Mouse (Mus musculus) MEL (cell line): ENCODE measurements around the gene Maml3. TPM values are rescaled to one million over a fixed set of nuclear protein-coding genes. Genes with fewer than 3 reads are reported as not detected.

Source experiments
- DNase-seq: peaks from one replicate; pipeline ENCODE4 v3.0.0; 2011; ENCODE audit warnings: low read depth, low spot score
- H3K27ac ChIP-seq: 2 replicates; pipeline ENCODE4 v1.5.1; 2012; ENCODE audit warnings: low read depth, mild to moderate bottlenecking, control low read depth, low read length, moderate library complexity; ENCODE audit not compliant: control insufficient read depth
- H3K27me3 ChIP-seq, 2 experiments: fragments of 150-350 bp in 1 of 2; sonication (generic) in 1 of 2; 2 replicates each; pipeline ENCODE4 v1.6.1; 2012; ENCODE audit warnings: low read length in 2 of 2, mild to moderate bottlenecking in 2 of 2, improper control_type of control experiment in 1 of 2, moderate library complexity in 1 of 2; ENCODE audit not compliant: insufficient read depth in 2 of 2, control insufficient read depth in 1 of 2
- H3K36me3 ChIP-seq, 2 experiments: 2 replicates each; pipeline ENCODE4 v1.6.1; 2012 to 2014; ENCODE audit warnings: low read length in 2 of 2, improper control_type of control experiment in 1 of 2, inconsistent platforms in 1 of 2, mild to moderate bottlenecking in 1 of 2; ENCODE audit not compliant: insufficient read depth in 2 of 2, control insufficient read depth in 1 of 2
- H3K4me1 ChIP-seq, 2 experiments: fragments of 150-350 bp in 1 of 2; sonication (generic) in 1 of 2; 2 replicates each; pipeline ENCODE4 v1.6.1; 2012; ENCODE audit warnings: low read length in 2 of 2, improper control_type of control experiment in 1 of 2, mild to moderate bottlenecking in 1 of 2; ENCODE audit not compliant: insufficient read depth in 2 of 2, control insufficient read depth in 1 of 2
- H3K4me3 ChIP-seq, 2 experiments: fragments of 150-350 bp in 1 of 2; sonication (generic) in 1 of 2; 2 replicates each; pipeline ENCODE4 v1.5.1; 2012; ENCODE audit warnings: low read depth in 2 of 2, low read length in 2 of 2, mild to moderate bottlenecking in 2 of 2, moderate library complexity in 2 of 2, control low read depth in 1 of 2, improper control_type of control experiment in 1 of 2; ENCODE audit not compliant: control insufficient read depth in 1 of 2, insufficient read depth in 1 of 2
- H3K79me2 ChIP-seq: 2 replicates; pipeline ENCODE4 v1.6.1; 2012; ENCODE audit warnings: mild to moderate bottlenecking, low read length, moderate library complexity; ENCODE audit not compliant: control insufficient read depth, poor library complexity, insufficient read depth
- H3K9ac ChIP-seq: 2 replicates; pipeline ENCODE4 v1.6.1; 2012; ENCODE audit warnings: low read depth, mild to moderate bottlenecking, control low read depth, low read length, moderate library complexity; ENCODE audit not compliant: control insufficient read depth, poor library complexity, severe bottlenecking
- H3K9me3 ChIP-seq: fragments of 150-350 bp; sonication (generic); replicated peaks from 2 replicates; pipeline ENCODE4 v1.6.1; 2012; ENCODE audit warnings: mild to moderate bottlenecking, low read length, improper control_type of control experiment, moderate library complexity; ENCODE audit not compliant: insufficient read depth
- CHD1 ChIP-seq: IDR thresholded peaks from 2 replicates; pipeline ENCODE4 v1.6.1; 2012; ENCODE audit warnings: low read depth, mild to moderate bottlenecking, inconsistent platforms, low read length, improper control_type of control experiment
- E2F4 ChIP-seq: IDR thresholded peaks from 2 replicates; pipeline ENCODE4 v1.6.1; 2011; ENCODE audit warnings: low read depth, low read length, improper control_type of control experiment, borderline replicate concordance
- GABPA ChIP-seq: IDR thresholded peaks from 2 replicates; pipeline ENCODE4 v1.6.1; 2012; ENCODE audit warnings: low read depth, mild to moderate bottlenecking, inconsistent platforms, low read length, improper control_type of control experiment, moderate library complexity
- GATA1 ChIP-seq: IDR thresholded peaks from 2 replicates; pipeline ENCODE4 v1.6.1; 2011; ENCODE audit warnings: low read depth, low read length, improper control_type of control experiment
- HCFC1 ChIP-seq: IDR thresholded peaks from 2 replicates; pipeline ENCODE4 v1.6.1; 2012; ENCODE audit warnings: low read depth, mild to moderate bottlenecking, inconsistent platforms, low read length, improper control_type of control experiment, moderate library complexity
- JUND ChIP-seq: IDR thresholded peaks from 2 replicates; pipeline ENCODE4 v1.6.1; 2011; ENCODE audit warnings: low read depth, mild to moderate bottlenecking, improper control_type of control experiment, low read length
- KAT2A ChIP-seq: conservative IDR thresholded peaks from 2 replicates; pipeline ENCODE4 v1.6.1; 2012; ENCODE audit warnings: low read depth, low read length, improper control_type of control experiment, inconsistent platforms
- MAFK ChIP-seq: IDR thresholded peaks from 2 replicates; pipeline ENCODE4 v1.6.1; 2011; ENCODE audit warnings: low read depth, mild to moderate bottlenecking, low read length, improper control_type of control experiment, borderline replicate concordance
- MAX ChIP-seq: IDR thresholded peaks from 2 replicates; pipeline ENCODE4 v1.6.1; 2011; ENCODE audit warnings: low read length, improper control_type of control experiment
- MAZ ChIP-seq: IDR thresholded peaks from 2 replicates; pipeline ENCODE4 v1.6.1; 2012; ENCODE audit warnings: low read depth, mild to moderate bottlenecking, inconsistent platforms, low read length, improper control_type of control experiment
- MYC ChIP-seq: IDR thresholded peaks from 2 replicates; pipeline ENCODE4 v1.6.1; 2011; ENCODE audit warnings: low read depth, mild to moderate bottlenecking, low read length, improper control_type of control experiment, moderate library complexity
- NRF1 ChIP-seq: IDR thresholded peaks from 2 replicates; pipeline ENCODE4 v1.6.1; 2014; ENCODE audit warnings: low read depth, mild to moderate bottlenecking, inconsistent platforms, low read length, improper control_type of control experiment, moderate library complexity; ENCODE audit not compliant: poor library complexity, insufficient read depth, severe bottlenecking
- RAD21 ChIP-seq: IDR thresholded peaks from 2 replicates; pipeline ENCODE4 v1.6.1; 2011; ENCODE audit warnings: mild to moderate bottlenecking, low read depth, low read length, improper control_type of control experiment
- RCOR1 ChIP-seq: IDR thresholded peaks from 2 replicates; pipeline ENCODE4 v1.6.1; 2012; ENCODE audit warnings: low read depth, mild to moderate bottlenecking, inconsistent platforms, low read length, improper control_type of control experiment
- SMC3 ChIP-seq: IDR thresholded peaks from 2 replicates; pipeline ENCODE4 v1.6.1; 2011; ENCODE audit warnings: low read depth, low read length, improper control_type of control experiment
- TAL1 ChIP-seq: IDR thresholded peaks from 2 replicates; pipeline ENCODE4 v1.6.1; 2012; ENCODE audit warnings: mild to moderate bottlenecking, inconsistent platforms, low read length, moderate library complexity, mixed read lengths
- TBP ChIP-seq: IDR thresholded peaks from 2 replicates; pipeline ENCODE4 v1.8.0; 2011; ENCODE audit warnings: low read depth, low read length, improper control_type of control experiment
- TCF12 ChIP-seq: IDR thresholded peaks from 2 replicates; pipeline ENCODE4 v1.6.1; 2014; ENCODE audit warnings: low read depth, mild to moderate bottlenecking, inconsistent platforms, low read length, improper control_type of control experiment, moderate library complexity
- UBTF ChIP-seq: IDR thresholded peaks from 2 replicates; pipeline ENCODE4 v1.6.1; 2012; ENCODE audit warnings: low read depth, mild to moderate bottlenecking, inconsistent platforms, low read length, improper control_type of control experiment, moderate library complexity, borderline replicate concordance; ENCODE audit not compliant: insufficient read depth
- USF1 ChIP-seq: IDR thresholded peaks from 2 replicates; pipeline ENCODE4 v1.6.1; 2014; ENCODE audit warnings: low read depth, mild to moderate bottlenecking, inconsistent platforms, low read length, improper control_type of control experiment, moderate library complexity
- USF2 ChIP-seq, 2 experiments: IDR thresholded peaks; 2 replicates each; pipeline ENCODE4 v1.6.1; 2011 to 2012; ENCODE audit warnings: improper control_type of control experiment in 2 of 2, low read length in 2 of 2, borderline replicate concordance in 1 of 2, inconsistent platforms in 1 of 2, low read depth in 1 of 2, mild to moderate bottlenecking in 1 of 2; ENCODE audit not compliant: insufficient read depth in 1 of 2
- ZKSCAN1 ChIP-seq: IDR thresholded peaks from 2 replicates; pipeline ENCODE4 v1.6.1; 2012; ENCODE audit warnings: low read depth, mild to moderate bottlenecking, inconsistent platforms, low read length, improper control_type of control experiment, moderate library complexity
- polyA plus RNA-seq, 2 experiments: library from polyadenylated mRNA; stranded (reverse) in 1 of 2; unstranded in 1 of 2; fragments of >175 nt in 1 of 2; fragments of >200 nt in 1 of 2; gene quantifications; 2 replicates each; pipeline versions ENCODE4 v1.2.1 to v1.2.4; 2012; ENCODE audit warnings: low replicate concordance in 2 of 2, low read depth in 1 of 2; ENCODE audit not compliant: insufficient read length in 2 of 2, insufficient read depth in 1 of 2, missing spikeins in 1 of 2
- total RNA-seq: library from RNA; depleted of rRNA; stranded (reverse); fragments of 300-350 nt; gene quantifications from 2 replicates; pipeline ENCODE4 v1.2.3, GENCODE M21; 2012

Maml3 gene
- total and polyA plus RNA-seq, 3 experiments = 2.0 to 4.1 TPM; not detected in 1

DNA sequence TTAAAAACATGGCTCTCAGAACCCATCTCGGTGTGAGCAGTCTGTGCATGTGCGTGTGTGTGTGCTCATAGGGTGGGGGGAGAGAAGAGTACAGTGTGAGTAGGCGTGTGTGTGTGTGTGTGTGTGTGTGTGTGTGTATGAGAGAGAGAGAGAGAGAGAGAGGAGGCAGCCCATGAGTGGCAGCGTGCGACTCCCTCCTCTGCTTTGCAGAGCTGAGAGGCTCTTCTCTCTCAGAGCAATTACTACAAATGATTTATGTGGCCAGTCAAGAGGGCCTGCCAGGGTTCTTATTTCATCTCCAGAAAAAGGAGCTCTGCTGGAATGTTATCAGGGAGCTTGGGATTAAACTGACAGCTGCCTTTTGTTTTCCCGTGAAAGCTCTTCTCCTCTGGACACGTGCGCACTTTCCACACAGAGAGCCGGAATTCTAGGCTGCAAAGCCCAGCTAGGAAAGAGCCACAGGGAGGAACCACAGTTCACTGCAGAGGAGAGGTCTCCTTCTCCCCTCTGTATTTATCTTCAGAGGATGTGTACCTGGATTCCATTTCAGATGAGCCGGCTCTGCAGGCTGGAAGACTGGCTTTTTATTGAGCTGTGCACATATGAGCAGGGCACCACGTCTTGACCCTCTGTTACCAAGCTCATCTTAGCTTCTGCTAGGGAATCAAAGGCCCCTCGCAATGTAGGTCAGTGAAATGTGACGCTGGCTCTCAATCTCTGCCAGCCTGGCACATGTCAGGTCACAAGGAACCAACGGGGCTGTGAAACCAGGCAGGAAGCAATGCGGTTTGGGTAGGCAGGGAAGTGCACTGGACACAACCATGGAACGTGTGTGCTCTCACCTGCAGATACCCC lies 325.9 kb downstream of the Maml3 start:
- no peaks in the 10 kb centered on the region for H3K9me3 ChIP-seq
- TF ChIP-seq RAD21 (no peak), GATA1 (no peak), MYC (no peak)
- TF ChIP-seq, all 39 proteins: peak for 0
- H3K4me1 ChIP-seq = no peaks in the 10 kb centered on the region
- H3K79me2 ChIP-seq = no peaks in the 10 kb centered on the region
- H3K27ac ChIP-seq = no peak overlapping the region
- H3K9ac ChIP-seq = no peak overlapping the region
- no peak overlapping the region for H3K4me3 ChIP-seq
- no peaks in the 10 kb centered on the region for H3K36me3 ChIP-seq
- no peak for DNase-seq
- H3K27me3 ChIP-seq = no peaks in the 10 kb centered on the region

GRCm38 (mm10) chr3:51778179-51778578 lies 326.7 kb downstream of the Maml3 start:
- no peaks in the 10 kb centered on the region for H3K27me3 ChIP-seq
- H3K4me3 ChIP-seq = no peak overlapping the region
- H3K4me1 ChIP-seq = no peaks in the 10 kb centered on the region

GRCm38 (mm10) chr3:51776018-51776611 lies 328.8 kb downstream of the Maml3 start:
- Histone ChIP-seq H3K9me3 (no peaks in the 10 kb centered on the region), H3K4me3 (no peak overlapping the region), H3K79me2 (no peaks in the 10 kb centered on the region), H3K27me3 (no peaks in the 10 kb centered on the region), H3K4me1 (no peaks in the 10 kb centered on the region), H3K9ac (no peak overlapping the region), H3K27ac (no peak overlapping the region), H3K36me3 (no peaks in the 10 kb centered on the region)
- DNase-seq = no peak
- TF ChIP-seq RCOR1 = no peak
- no peak for TF ChIP-seq MAFK
- TF ChIP-seq NRF1 = no peak
- TF ChIP-seq E2F4 = no peak
- no peak for TF ChIP-seq TBP
- TF ChIP-seq GABPA = no peak
- no peak for TF ChIP-seq USF1
- TF ChIP-seq TAL1 = no peak
- no peak for TF ChIP-seq MAX
- TF ChIP-seq KAT2A = no peak
- no peak for TF ChIP-seq MAZ
- TF ChIP-seq GATA1 = no peak
- no peak for TF ChIP-seq CHD1
- no peak for TF ChIP-seq UBTF
- no peak for TF ChIP-seq JUND

More at GRCm38 (mm10) chr3:51778179-51778578, 326.7 kb downstream of the Maml3 start:
- TF ChIP-seq ZKSCAN1 (no peak), KAT2A (no peak), HCFC1 (no peak), CHD1 (no peak), JUND (no peak), TCF12 (no peak), NRF1 (no peak), USF2 (IDR thresholded peaks at IDR 0.05; ENCODE audit: borderline replicate concordance in 1 of 2, insufficient read depth in 1 of 2, low read depth in 1 of 2, low read length in 2 of 2) (no peak), RCOR1 (no peak), SMC3 (no peak)
- Histone ChIP-seq H3K27ac (no peak overlapping the region), H3K79me2 (no peaks in the 10 kb centered on the region), H3K9ac (no peak overlapping the region), H3K36me3 (no peaks in the 10 kb centered on the region), H3K9me3 (no peaks in the 10 kb centered on the region)
- DNase-seq = no peak
